Mouse (Mus musculus): Measurements from ENCODE around the gene Ctsw.

DNA sequence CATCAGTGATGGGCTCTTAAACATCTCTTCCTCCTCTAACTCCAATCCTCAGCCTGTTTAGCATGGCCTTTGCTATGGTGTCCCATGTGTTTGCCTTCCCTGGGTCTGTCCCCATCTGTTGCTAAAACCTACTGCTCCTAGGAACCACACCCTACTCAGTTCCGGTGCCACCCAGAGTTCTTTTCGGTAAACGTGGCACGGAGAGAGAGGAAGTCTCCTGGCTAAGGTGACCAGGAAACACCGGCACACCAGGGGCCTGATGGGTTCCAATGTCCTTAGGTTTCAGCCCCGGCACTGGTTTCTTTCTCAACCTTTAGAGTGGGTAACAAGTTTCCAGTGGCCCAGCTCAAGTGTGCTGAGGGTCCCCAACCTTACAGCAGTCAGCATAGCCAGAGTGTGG, 47.7 kb downstream of the Ctsw start:
- TF ChIP-seq EP300 (IDR thresholded peaks at IDR 0.05; ENCODE audit: low read depth) (no peak), CTCF (IDR thresholded peaks at IDR 0.05; ENCODE audit: low read depth) (no peak)
